Mouse (Mus musculus) adrenal gland, postnatal 25 days (tissue): ENCODE measurements around the gene Mecr. TPM values are rescaled to one million over a fixed set of nuclear protein-coding genes. Genes with fewer than 3 reads are reported as not detected.

Source experiments
- DNase-seq: peaks from one replicate; pipeline ENCODE4 v3.0.0; 2021; ENCODE audit warnings: mixed read lengths
- total RNA-seq: library from RNA; stranded (reverse); gene quantifications from 2 replicates; pipeline ENCODE4 v1.2.3, GENCODE M21; 2021

Gene Mecr
- total RNA-seq, 1 experiment from 2014 or later, result 81.7 TPM

DNA sequence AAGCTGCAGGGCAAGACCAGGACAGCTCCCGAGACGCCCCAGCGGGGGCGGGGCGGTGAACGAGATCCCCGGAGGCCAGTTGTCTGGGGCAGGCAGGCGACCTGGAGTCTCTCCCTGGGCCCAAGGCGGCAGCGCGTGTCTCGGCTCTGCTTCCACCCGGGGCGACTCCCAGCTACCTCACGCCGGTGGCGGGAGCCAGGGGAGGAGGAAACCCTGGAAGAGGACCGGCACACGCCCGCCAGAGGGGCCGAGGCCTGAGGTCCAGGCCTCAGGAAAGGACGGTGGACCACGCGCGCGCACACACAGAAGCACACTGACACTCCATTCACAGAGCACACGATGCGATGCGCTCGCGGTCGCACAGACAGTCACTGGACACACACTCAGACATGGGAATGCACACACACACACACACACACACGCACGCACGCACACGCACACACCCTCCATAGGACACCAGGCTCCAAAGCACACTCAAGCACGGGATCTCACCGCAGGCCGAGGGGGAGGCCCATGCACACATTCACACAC lies 6.9 kb upstream of the Mecr start:
- peak; percentile 63 for DNase-seq

DNA sequence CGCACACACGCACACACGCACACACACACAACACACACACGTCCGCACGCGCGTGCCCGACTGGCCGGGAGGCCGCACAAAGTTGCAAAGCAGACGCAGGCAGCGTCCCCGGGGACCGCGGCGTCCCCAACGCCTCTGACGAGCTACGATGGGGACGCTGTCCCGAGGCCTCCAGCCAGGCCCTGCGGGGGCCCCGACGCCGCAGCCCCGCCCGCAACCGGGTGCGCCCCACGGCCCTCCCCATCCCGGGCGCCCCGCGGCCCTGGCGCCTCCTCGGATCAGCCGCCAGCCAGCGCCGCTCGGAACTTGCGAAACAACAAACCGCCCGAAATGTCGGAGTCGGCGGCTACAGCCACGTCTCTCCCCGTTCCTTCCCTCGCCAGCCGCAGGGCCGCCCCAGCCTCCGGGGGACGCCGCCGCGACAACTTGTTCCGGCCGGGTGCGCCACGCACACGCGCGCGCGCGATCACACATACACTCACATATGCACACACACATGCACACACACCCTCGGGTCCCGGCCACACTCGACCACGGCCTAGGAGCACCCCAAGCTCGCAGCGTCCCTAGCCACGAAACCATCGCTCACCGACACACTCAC lies 6.3 kb upstream of the Mecr start:
- peak; percentile 61 for DNase-seq

DNA sequence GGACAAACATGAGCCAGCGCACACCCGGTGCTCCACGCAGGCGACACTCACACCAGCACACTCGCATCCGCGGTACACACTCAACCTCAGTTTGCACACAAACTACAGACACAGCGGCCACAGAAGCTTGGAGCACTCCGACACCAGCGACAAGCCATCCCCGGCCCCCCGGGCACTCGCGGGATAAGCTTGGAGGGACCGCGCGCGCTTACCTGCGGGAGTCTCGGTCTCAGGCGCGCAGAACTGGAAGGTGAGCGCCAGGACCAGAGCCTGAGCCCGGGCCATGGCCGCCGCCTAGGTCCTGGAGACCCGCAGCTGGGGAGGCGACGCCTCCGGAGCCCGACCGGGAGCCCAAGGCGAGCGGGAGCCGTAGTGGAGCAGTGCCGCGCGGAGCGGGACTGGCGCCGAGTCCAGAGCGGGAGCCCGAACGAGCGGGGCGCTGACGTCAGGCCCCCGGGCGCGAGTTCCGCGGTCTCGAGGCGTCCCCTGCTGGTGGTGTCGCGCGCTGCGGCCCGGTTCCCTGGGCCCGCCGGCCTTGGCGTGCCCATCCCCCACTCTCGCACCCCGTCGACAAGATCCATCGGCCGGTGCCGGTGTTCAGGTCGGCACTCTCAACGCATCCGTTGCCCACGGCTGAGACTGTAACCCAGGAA lies 5.3 kb upstream of the Mecr start, which contains the start of gene Ptpru:
Gene Ptpru (minus strand): TSS at position 417 of the 653 bp plus-strand sequence.
- DNase-seq, result peak; percentile 95

DNA sequence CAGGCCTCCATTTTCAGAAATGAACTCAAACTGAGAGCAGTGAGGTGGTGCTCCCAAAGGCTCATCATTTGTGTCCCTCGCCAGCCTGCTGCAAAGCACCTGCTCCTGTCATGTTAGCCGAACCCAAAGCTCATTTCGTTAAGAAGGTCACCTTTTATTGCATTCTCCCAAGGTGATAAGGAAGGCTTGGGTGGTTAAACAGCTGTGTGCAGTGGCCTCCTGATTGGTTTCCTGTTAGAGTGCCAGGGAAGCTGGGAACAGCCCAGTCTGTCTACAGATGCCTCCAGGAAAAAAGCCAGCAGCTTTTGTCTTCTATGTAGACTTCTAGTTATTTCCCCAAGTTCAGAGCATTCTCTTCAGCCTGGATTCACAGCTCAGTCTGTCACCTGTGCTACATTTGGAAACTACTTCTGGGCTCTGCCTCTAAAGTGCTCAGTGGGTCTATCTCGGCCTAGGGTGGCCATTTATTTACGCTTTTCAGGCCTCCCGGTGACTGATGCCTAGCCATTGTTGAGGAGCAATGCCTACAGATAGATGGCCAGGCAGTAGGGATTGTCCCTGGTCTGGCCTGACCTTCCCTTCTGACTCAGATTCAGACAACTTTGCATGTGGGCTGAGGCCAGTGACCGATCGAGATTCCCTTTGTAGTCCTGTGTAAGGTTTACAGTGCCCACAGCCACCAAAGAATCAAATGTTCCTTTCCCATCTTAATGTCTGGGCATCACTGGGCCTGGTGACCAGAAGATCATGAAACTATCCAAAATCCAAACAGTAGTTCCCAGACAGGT lies 2.9 kb downstream of the Mecr start:
- DNase-seq, result no peak

- no peak for DNase-seq
Observed at GRCm38 (mm10) chr4:131848082-131848481, 4.8 kb downstream of the Mecr start.

- DNase-seq, result no peak
Observed at GRCm38 (mm10) chr4:131849986-131850638, 6.8 kb downstream of the Mecr start.

DNA sequence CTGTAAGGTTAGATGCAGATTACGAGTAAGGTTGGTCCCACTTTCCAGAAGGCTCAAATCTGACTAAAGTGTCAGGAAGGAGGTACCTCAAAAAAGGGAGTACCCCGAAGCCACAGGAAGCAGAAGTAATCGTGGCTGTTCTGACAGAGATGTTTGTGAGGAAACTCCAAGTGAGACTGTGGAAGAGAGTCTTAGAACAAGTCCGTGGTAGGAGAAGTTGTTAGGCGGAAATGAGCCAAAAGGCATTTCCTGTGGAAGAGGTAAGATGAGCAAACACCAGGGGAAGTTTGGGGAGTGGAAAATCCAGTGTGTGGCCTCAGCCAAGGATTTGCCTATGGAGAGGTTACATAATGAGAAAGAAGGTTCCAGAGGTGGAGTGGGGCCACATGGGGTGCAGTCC lies 11.7 kb downstream of the Mecr start:
- no peak for DNase-seq

DNA sequence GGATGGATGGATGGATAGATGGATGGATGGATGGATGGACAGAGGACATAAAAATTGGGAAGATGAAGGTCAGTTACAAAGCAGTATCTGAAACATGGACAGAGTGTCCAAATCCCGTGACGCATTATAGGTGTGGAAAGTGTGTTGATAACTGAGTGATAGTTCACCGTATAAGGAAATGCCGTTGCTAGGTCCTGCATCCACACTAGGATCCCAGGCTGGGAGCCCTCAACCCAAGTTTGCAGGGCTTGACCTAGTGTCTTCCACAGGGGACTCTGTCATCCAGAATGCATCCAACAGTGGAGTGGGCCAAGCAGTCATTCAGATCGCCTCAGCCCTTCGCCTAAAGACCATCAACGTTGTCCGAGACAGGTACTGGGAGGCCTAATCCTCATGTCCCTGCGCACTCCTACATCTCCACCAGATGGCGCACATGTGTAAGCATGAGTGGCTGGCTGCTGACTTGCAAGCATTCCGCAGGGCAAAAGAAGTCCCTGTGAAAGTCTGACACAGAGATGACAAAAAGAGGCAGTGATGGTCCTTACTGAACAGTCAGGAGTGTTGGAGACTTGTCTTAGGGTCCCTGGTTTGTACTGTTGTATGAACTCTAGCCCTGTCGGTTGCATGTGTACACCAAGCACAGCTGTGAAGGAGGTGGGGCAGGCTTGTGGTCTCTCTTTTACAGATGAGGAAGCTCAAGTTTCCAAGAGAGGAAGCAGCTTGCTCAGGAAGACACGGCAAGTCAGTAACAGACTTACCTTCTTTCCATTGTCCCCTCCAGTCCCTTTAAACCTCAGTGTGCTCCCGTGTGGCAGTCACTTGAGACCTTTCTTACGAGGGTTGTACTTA lies 17.4 kb downstream of the Mecr start:
- DNase-seq, result peak; percentile 74

GRCm38 (mm10) chr4:131861341-131861739 lies 18.1 kb downstream of the Mecr start:
- DNase-seq, result no peak

DNA sequence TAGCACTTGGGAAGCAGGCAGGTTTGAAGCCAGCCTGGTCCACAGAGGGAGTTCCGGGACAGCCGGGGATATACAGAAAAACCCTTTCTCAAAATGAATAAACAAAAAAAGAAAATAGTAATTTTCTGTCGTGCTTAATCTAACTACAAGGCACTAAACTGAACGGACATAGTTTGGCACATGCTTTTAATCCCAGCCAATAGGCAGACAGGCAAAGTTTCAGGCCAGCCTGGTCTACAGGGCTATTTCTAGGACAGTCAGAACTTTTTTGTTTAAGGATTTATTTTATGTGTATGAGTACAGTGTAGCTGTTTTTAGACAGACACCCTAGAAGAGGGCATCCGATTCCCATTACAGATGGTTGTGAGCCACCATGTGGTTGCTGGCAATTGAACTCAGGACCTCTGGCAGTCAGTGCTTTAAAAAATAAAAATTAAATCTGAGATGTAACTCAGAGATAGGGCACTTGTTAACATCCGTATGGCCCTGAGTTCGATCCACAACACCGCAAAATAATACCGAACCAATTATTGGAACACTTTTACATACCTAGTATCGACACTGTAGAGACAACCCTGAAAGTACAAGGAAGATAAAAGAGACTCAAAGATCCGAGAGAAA lies 29.5 kb downstream of the Mecr start:
- no peak for DNase-seq

DNA sequence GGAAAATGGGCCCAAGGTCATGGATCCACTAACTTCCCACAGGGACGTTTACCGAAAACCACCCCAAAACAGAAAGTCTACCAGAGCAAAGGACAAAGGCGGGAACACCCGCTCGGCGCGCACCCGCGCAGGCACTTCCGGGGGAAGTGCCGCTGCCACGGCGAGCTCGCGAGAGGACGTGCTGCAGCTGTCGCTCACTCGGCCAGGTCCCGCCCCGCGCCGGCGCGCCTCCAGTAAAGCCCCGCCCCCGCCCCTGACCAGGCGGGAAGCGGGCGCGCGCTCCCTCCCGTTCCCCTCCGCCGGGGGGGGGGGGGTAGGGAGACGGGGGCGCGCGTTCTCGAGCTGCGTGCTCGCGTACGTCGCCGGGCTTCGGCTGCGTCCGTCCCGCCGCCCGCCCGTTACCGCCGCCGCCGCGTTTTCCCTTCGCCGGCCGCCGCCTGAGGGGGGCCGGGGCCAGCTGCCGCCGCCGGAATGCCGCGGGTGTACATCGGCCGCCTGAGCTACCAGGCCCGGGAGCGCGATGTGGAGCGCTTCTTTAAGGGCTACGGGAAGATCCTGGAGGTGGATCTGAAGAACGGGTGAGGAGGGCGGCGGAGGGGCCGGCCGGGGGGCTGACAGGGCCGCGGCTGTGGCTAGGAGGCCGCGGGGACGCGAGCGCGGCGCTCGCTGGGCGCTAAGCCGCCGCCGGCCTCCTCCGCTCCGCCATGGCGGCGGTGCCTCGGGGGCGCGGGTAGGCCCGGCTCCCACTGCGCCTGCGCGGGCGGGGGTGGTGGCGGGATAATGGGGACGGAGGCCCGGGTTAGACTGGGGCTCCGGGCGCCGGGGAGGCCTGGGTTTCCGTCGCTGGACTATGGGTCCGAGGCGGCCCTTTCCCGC lies 30.3 kb downstream of the Mecr start, which contains the start of gene Srsf4:
Gene Srsf4 (plus strand): TSS at position 325 of the 876 bp plus-strand sequence.
- DNase-seq, result peak; percentile 95

- no peak for DNase-seq
Observed at GRCm38 (mm10) chr4:131874169-131874536, 30.9 kb downstream of the Mecr start.

GRCm38 (mm10) chr4:131874567-131874966 lies 31.3 kb downstream of the Mecr start:
- DNase-seq, result no peak

- no peak for DNase-seq
Observed at GRCm38 (mm10) chr4:131875242-131875641, 32.0 kb downstream of the Mecr start.

DNA sequence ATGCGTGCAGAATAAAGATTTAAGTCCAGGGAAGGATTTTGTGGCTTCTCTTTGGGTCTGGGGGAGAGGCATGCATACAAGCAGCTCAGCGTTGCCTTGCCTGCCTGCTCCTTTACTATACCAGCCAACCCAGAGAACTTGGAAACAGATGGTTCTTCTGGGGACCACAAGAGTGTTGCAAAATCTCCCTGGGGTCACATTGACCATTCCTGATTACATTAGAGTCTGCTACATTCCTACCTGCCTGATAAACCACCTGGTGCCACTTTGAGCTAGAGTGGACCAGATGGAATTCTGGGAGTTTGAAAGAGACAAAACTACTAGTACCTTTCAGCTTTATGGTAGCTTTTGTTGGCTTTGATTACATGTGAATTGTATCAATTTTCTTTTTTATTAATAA lies 33.6 kb downstream of the Mecr start:
- DNase-seq, result no peak

DNA sequence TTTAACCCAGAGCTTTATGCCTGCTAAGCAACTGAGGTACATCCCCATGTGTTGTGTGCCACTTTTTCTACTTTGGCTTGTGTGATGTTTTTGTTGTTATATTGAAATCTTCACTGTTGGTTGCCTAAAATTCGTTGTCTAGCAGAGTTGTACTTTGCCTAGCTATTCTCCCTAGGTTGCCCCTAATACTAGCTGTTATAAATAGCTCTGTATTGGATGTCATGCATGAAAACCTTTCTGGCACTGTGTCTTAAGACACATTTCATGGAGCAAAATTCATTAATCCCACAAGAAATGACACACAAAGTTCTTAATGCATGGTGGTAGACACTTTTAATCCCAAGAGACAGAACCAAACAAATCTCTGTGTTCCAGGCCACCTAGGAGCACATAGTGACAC lies 36.4 kb downstream of the Mecr start:
- no peak for DNase-seq

DNA sequence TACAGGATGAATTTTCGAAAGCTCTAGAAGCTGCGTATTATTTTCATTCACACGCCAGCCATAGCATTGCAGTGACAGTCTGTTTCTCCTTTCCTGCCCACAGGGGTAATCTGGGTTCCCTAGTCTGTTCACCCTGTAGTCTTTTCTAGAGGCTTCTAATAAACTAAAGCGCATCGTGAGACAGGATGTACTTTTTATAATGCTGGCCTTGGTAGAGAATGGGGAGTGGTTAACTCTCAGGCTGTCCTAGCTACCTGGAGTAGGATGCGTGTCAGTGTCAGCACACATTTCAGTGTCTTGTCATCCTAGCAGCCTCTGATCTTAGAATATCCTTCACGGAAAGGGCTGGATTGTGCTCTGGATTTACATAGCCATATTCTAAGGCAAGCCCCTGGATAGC lies 38.0 kb downstream of the Mecr start:
- DNase-seq, result no peak

DNA sequence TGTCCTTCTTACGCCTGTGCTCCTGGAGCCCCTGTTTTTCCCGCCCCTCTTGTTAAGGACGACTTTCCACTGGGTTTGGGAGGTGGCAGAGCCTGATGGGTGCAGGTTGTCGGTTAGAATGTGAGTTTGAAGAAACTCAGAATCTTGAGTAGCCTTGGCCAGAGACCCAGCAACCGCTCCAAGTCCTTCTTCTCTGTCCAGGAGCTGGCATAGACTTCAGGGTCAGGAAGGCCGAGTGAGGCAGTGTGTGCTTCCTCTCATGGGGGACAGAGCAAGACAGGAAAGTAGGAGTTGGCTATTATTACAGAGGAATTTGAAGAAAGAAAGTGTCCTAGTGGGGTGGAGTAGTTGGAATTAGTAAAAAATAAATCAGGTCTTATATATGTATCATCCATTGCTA lies 40.3 kb downstream of the Mecr start:
- DNase-seq, result no peak

DNA sequence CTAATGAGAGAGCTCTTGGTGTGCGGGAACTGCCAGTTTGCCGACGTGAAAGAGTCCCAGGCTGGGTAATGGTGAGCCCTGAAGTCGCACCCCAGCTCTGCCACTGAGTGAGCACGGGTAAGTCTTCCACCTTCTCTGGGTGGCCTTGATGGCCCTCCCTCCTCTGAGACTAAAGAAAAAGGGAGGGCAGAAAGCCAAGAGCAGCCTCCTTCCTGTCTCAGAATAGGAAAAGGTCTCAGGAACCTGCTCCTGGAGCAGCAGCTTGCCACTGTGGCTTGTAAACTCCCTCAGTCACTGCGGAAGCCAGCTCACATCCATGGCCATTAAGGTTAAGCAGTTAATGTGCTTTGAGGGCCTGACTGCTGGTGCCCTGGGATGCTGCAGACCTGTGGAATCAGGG lies 42.1 kb downstream of the Mecr start:
- no peak for DNase-seq

DNA sequence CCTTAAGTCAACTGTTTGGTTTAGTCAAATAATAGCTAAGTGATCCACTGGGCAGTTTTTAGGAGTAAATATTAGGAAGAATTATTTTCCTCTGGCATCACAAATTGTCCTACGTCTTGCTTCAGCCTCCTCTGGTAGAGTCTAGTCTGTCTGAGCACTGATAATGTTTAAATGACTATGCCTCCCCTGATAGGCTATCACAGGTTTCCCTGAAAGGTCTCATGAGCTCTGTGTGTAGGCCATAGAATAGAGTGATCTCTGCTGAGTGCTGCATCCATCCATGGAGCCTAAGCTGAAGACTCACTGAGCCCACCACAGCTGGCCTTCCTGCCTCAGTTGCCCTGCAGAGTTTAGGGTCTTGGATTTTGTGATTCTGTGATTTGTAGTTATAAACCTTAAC lies 45.3 kb downstream of the Mecr start:
- DNase-seq, result no peak
